ENCODE assay signal across 8 mouse cellular contexts in genomic region chr3:76067920-76068319, GRCm38 (mm10). TPM values are rescaled to one million over a fixed set of nuclear protein-coding genes. Genes with fewer than 3 reads are reported as not detected.
DNase-seq lines count a peak whose midpoint lies in the region; ATAC-seq lines count a peak whose summit lies in the region.

No protein-coding gene starts in this region.

- no peak overlapping the region for H3K27ac ChIP-seq in neural tube, embryonic 13.5 days (replicated peaks)
- H3K27ac ChIP-seq in neural tube, embryonic 15.5 days (replicated peaks): no peak overlapping the region

- H3K4me2 ChIP-seq in neural tube, embryonic 13.5 days: no peak overlapping the region
- H3K4me2 ChIP-seq in neural tube, embryonic 15.5 days: no peak overlapping the region

- peak; percentile 72 for ATAC-seq in neural tube, embryonic 13.5 days (ENCODE audit: low read depth)
- ATAC-seq in neural tube, embryonic 15.5 days (ENCODE audit: low FRiP score): no peak

- no peaks in the 10 kb centered on the region for H3K36me3 ChIP-seq in neural tube, embryonic 13.5 days
- H3K36me3 ChIP-seq in neural tube, embryonic 15.5 days: no peaks in the 10 kb centered on the region

- 0 out of 2 replicates have a peak, but pooled peaks cover 2% of the 10 kb centered on the region for H3K4me1 ChIP-seq in neural tube, embryonic 13.5 days (replicated peaks)
- no peaks in the 10 kb centered on the region for H3K4me1 ChIP-seq in neural tube, embryonic 15.5 days

- H3K9me3 ChIP-seq in neural tube, embryonic 13.5 days: no peaks in the 10 kb centered on the region
- no peaks in the 10 kb centered on the region for H3K9me3 ChIP-seq in neural tube, embryonic 15.5 days (replicated peaks)

- H3K9ac ChIP-seq in neural tube, embryonic 13.5 days: no peak overlapping the region
- H3K9ac ChIP-seq in neural tube, embryonic 15.5 days (replicated peaks): no peak overlapping the region

- 3% methylated on average over 3 of the region's 3 CpGs for WGBS in neural tube, embryonic 13.5 days
- WGBS in neural tube, embryonic 15.5 days: 0% methylated on average over 3 of the region's 3 CpGs

- no peak overlapping the region for H3K4me3 ChIP-seq in neural tube, embryonic 13.5 days
- H3K4me3 ChIP-seq in neural tube, embryonic 15.5 days (replicated peaks): no peak overlapping the region

- peak; percentile 14 to 79 for DNase-seq in heart, adult 18-20 months
- DNase-seq in heart, adult 11 months: no peak
- peak; percentile 57 for DNase-seq in c-Kit-positive CD71-positive TER-119-positive erythroid progenitor cells, embryonic 14.5 days (ENCODE audit: low spot score)
- peak; percentile 78 for DNase-seq in induced T-regulatory cell, adult 2 months (ENCODE audit: low read depth)
- peak; percentile 79 for DNase-seq in retina, postnatal 7 days (ENCODE audit: low read depth, low spot score)
- no peak for DNase-seq in spleen, adult 18-20 months

- H3K27me3 ChIP-seq in neural tube, embryonic 13.5 days: no peaks in the 10 kb centered on the region
- no peaks in the 10 kb centered on the region for H3K27me3 ChIP-seq in neural tube, embryonic 15.5 days (replicated peaks)

RNA-seq across cellular contexts. Expression of gene Fstl5, which starts 6.2 kb away (rescaled TPM):
- total RNA-seq in heart, adult 18-20 months (2021): not detected
- polyA plus RNA-seq in neural tube, embryonic 13.5 days (2015; fragmentation: Nextera tagmentation; extraction: Ambion mirVana): 57.8 and 60.3 TPM in 2 replicates
- polyA plus RNA-seq in neural tube, embryonic 15.5 days (2015; fragmentation: Nextera tagmentation; extraction: Ambion mirVana): 60.6 and 68.0 TPM in 2 replicates

Comparison
In these comparisons a context has a peak if more than half of its experiments do, and no peak if none do; other contexts are left out.
1. DNase-seq: peak in heart, adult 18-20 months (2 of 2), c-Kit-positive CD71-positive TER-119-positive erythroid progenitor cells, embryonic 14.5 days (single experiment), induced T-regulatory cell, adult 2 months (single experiment) and retina, postnatal 7 days (single experiment); none in heart, adult 11 months (single experiment) and spleen, adult 18-20 months (0 of 2).